Mouse (Mus musculus) T-cell, adult 2 months (primary cell): ENCODE results near the gene Sppl2a.
"Not testable (repeated sequence)": the region's sequence is repeated elsewhere in the genome, so short reads cannot be mapped to it uniquely, and the experiment has no call there.

Experiments used
- DNase-seq: peaks from one replicate; pipeline ENCODE4 v3.0.0; 2022; ENCODE audit warnings: low spot score

Sppl2a gene

GRCm38 (mm10) chr2:126894245-126894644, 38.8 kb downstream of the Sppl2a start:
- no peak for DNase-seq

GRCm38 (mm10) chr2:126892316-126892715, 40.7 kb downstream of the Sppl2a start:
- no peak for DNase-seq

GRCm38 (mm10) chr2:126891743-126892142, 41.3 kb downstream of the Sppl2a start:
- DNase-seq = no peak

GRCm38 (mm10) chr2:126887141-126887540, 45.9 kb downstream of the Sppl2a start:
- no peak for DNase-seq

GRCm38 (mm10) chr2:126885871-126886270, 47.2 kb downstream of the Sppl2a start:
- no peak for DNase-seq

GRCm38 (mm10) chr2:126882711-126883110, 50.3 kb downstream of the Sppl2a start:
- not testable (repeated sequence) for DNase-seq

GRCm38 (mm10) chr2:126877991-126878390, 55.0 kb downstream of the Sppl2a start:
- no peak for DNase-seq

GRCm38 (mm10) chr2:126875871-126876796, 56.9 kb downstream of the Sppl2a start, which contains the start of gene Trpm7:
TSS of gene Trpm7 (minus strand) at chr2:126876230.
- peak; percentile 90 for DNase-seq

GRCm38 (mm10) chr2:126875516-126875835, 57.6 kb downstream of the Sppl2a start:
- peak; percentile 32 for DNase-seq

- peak; percentile 10 for DNase-seq
Observed at GRCm38 (mm10) chr2:126874809-126875515, 58.1 kb downstream of the Sppl2a start.

GRCm38 (mm10) chr2:126866301-126866700, 66.7 kb downstream of the Sppl2a start:
- no peak for DNase-seq

GRCm38 (mm10) chr2:126865501-126866199, 67.4 kb downstream of the Sppl2a start:
- no peak for DNase-seq

- no peak for DNase-seq
Observed at GRCm38 (mm10) chr2:126865026-126865425, 68.0 kb downstream of the Sppl2a start.

GRCm38 (mm10) chr2:126844751-126845150, 88.3 kb downstream of the Sppl2a start:
- DNase-seq = no peak
